Mouse (Mus musculus) heart, postnatal 25 days (tissue): ENCODE results near the gene Psmd2. TPM values are rescaled to one million over a fixed set of nuclear protein-coding genes. Genes with fewer than 3 reads are reported as not detected.
"Not testable (repeated sequence)": the region's sequence is repeated elsewhere in the genome, so short reads cannot be mapped to it uniquely, and the experiment has no call there.

Experiments
- DNase-seq: peaks from one replicate; pipeline ENCODE4 v3.0.0; 2022; ENCODE audit warnings: low spot score
- intact Hi-C: fragments of 180-260 bp; cut with DNase I; formaldehyde crosslinking; loops from one replicate; pipeline ENCODE4 v1.15.1; 2025
- total RNA-seq, 2 experiments: library from RNA; stranded (reverse); gene quantifications; 2 replicates each; pipeline ENCODE4 v1.2.3; 2021

The Psmd2 gene
- total RNA-seq, 2 experiments from 2014 or later: 190 to 201 TPM

GRCm38 (mm10) chr16:20643911-20644310, 7.5 kb upstream of the Psmd2 start:
- intact Hi-C loops: loop anchor here (5.0 kb wide), 1 partner anchor 97 kb away; the partner anchor contains the start of gene Abcf3

GRCm38 (mm10) chr16:20651947-20652310, 477 bp downstream of the Psmd2 start:
- intact Hi-C loops: loop anchor here (2.0 to 10.0 kb wide), 2 partner anchors 41 to 113 kb away; partner anchors contain the start of genes Alg3, Eef1akmt4 and Gm49333
- no peak for DNase-seq

More at GRCm38 (mm10) chr16:20643911-20644310, 7.5 kb upstream of the Psmd2 start:
- no peak for DNase-seq

- intact Hi-C loops: loop anchor here (10.0 kb wide), 1 partner anchor 111 kb away; no protein-coding TSS in a partner anchor
- DNase-seq: no peak
Observed at GRCm38 (mm10) chr16:20653315-20653714, 1.9 kb downstream of the Psmd2 start.

GRCm38 (mm10) chr16:20657661-20658060, 6.2 kb downstream of the Psmd2 start:
- DNase-seq: no peak
- intact Hi-C loops: loop anchor here (10.0 kb wide), 1 partner anchor 107 kb away; no protein-coding TSS in a partner anchor

- intact Hi-C loops, DNase-seq: not testable (repeated sequence)
Observed at GRCm38 (mm10) chr16:20668013-20668412, 16.6 kb downstream of the Psmd2 start, which contains the start of gene Eif4g1. TSS of gene Eif4g1 (plus strand) at chr16:20668313.

- DNase-seq: no peak
- intact Hi-C loops: no loop called here
Observed at GRCm38 (mm10) chr16:20670291-20670690, 18.8 kb downstream of the Psmd2 start.

- intact Hi-C loops: loop anchor here (2.0 kb wide), 1 partner anchor 17 kb away; no protein-coding TSS in a partner anchor
- DNase-seq: no peak
Observed at GRCm38 (mm10) chr16:20671886-20672285, 20.4 kb downstream of the Psmd2 start.

- intact Hi-C loops: loop anchor here (2.0 kb wide), 1 partner anchor 18 kb away; no protein-coding TSS in a partner anchor
- peak; percentile 94 for DNase-seq
Observed at GRCm38 (mm10) chr16:20672500-20672902, 21.0 kb downstream of the Psmd2 start.

GRCm38 (mm10) chr16:20672965-20673705, 21.7 kb downstream of the Psmd2 start:
- intact Hi-C loops: loop anchor here (2.0 kb wide), 1 partner anchor 18 kb away; no protein-coding TSS in a partner anchor
- DNase-seq: peak; percentile 68

- DNase-seq: no peak
- intact Hi-C loops: loop anchor here (2.0 kb wide), 2 partner anchors 19 kb away; partner anchors contain the start of gene Fam131a
Observed at GRCm38 (mm10) chr16:20673706-20674303, 22.4 kb downstream of the Psmd2 start.

GRCm38 (mm10) chr16:20675213-20675612, 23.8 kb downstream of the Psmd2 start:
- intact Hi-C loops: loop anchor here (2.0 kb wide), 1 partner anchor 18 kb away; the partner anchor contains the start of gene Fam131a

GRCm38 (mm10) chr16:20676702-20677101, 25.2 kb downstream of the Psmd2 start:
- intact Hi-C loops: no loop called here
- no peak for DNase-seq

More at GRCm38 (mm10) chr16:20675213-20675612, 23.8 kb downstream of the Psmd2 start:
- DNase-seq: no peak

GRCm38 (mm10) chr16:20677380-20677779, 25.9 kb downstream of the Psmd2 start:
- intact Hi-C loops: no loop called here
- no peak for DNase-seq

GRCm38 (mm10) chr16:20677974-20678675, 26.7 kb downstream of the Psmd2 start:
- DNase-seq: peak; percentile 78
- intact Hi-C loops: no loop called here

GRCm38 (mm10) chr16:20690774-20691173, 39.3 kb downstream of the Psmd2 start:
- intact Hi-C loops: no loop called here
- no peak for DNase-seq

GRCm38 (mm10) chr16:20691617-20692016, 40.2 kb downstream of the Psmd2 start:
- intact Hi-C loops: loop anchor here (2.0 kb wide), 1 partner anchor 17 kb away; no protein-coding TSS in a partner anchor
- DNase-seq: no peak

GRCm38 (mm10) chr16:20692241-20692965, 41.0 kb downstream of the Psmd2 start:
- intact Hi-C loops: loop anchor here (2.0 kb wide), 1 partner anchor 18 kb away; no protein-coding TSS in a partner anchor
- no peak for DNase-seq

- intact Hi-C loops: loop anchor here (2.0 kb wide), 1 partner anchor 18 kb away; no protein-coding TSS in a partner anchor
- peak; percentile 88 for DNase-seq
Observed at GRCm38 (mm10) chr16:20693111-20693701, 41.8 kb downstream of the Psmd2 start, which contains the start of gene Fam131a. TSS of gene Fam131a (plus strand) at chr16:20693241.

- DNase-seq: peak; percentile 56
- intact Hi-C loops: no loop called here
Observed at GRCm38 (mm10) chr16:20694781-20695180, 43.3 kb downstream of the Psmd2 start.
